Mouse (Mus musculus) hindbrain, postnatal 0 days (tissue): ENCODE results near the gene Ankrd44. TPM values are rescaled to one million over a fixed set of nuclear protein-coding genes. Genes with fewer than 3 reads are reported as not detected.

ENCODE experiments used
- ATAC-seq: fragments of 200-750 bp; cut with Nextera tagmentation; 2 replicates; pipeline ENCODE4 v1.8.0; 2017; ENCODE audit warnings: mild to moderate bottlenecking, moderate TSS enrichment, moderate library complexity
- DNase-seq: peaks from one replicate; pipeline ENCODE4 v3.0.0-alpha.2; 2015; ENCODE audit warnings: low spot score
- H3K27ac ChIP-seq: fragments of 300-500 bp; sonication (generic); 2 replicates; pipeline ENCODE4 v1.5.1; 2014; ENCODE audit warnings: mild to moderate bottlenecking
- H3K27me3 ChIP-seq: fragments of 300-500 bp; sonication (generic); 2 replicates; pipeline ENCODE4 v1.6.1; 2014; ENCODE audit warnings: low read length, mixed read lengths; ENCODE audit not compliant: insufficient read depth
- H3K36me3 ChIP-seq: fragments of 300-500 bp; sonication (generic); 2 replicates; pipeline ENCODE4 v1.6.1; 2014; ENCODE audit warnings: low read length, mixed read lengths; ENCODE audit not compliant: insufficient read depth
- H3K4me1 ChIP-seq: fragments of 300-500 bp; sonication (generic); 2 replicates; pipeline ENCODE4 v1.6.1; 2014; ENCODE audit warnings: antibody characterized with exemption, low read length, mixed read lengths; ENCODE audit not compliant: insufficient read depth
- H3K4me2 ChIP-seq: fragments of 300-500 bp; sonication (generic); 2 replicates; pipeline ENCODE4 v1.6.1; 2014; ENCODE audit warnings: low read depth, mild to moderate bottlenecking, low read length, moderate library complexity, mixed read lengths
- H3K4me3 ChIP-seq: fragments of 300-500 bp; sonication (generic); 2 replicates; pipeline ENCODE4 v1.5.1; 2014; ENCODE audit warnings: low read length
- H3K9ac ChIP-seq: fragments of 300-500 bp; sonication (generic); replicated peaks from 2 replicates; pipeline ENCODE4 v1.6.1; 2014; ENCODE audit warnings: mild to moderate bottlenecking, low read length, moderate library complexity, mixed read lengths
- H3K9me3 ChIP-seq: fragments of 300-500 bp; sonication (generic); 2 replicates; pipeline ENCODE4 v1.6.1; 2016; ENCODE audit warnings: low read length, mixed read lengths
- CTCF ChIP-seq: IDR thresholded peaks from 2 replicates; pipeline ENCODE4 v1.5.1; 2016; ENCODE audit warnings: antibody characterized with exemption, control low read depth, low read depth
- WGBS: fragments of 180-500 bp; shearing (Covaris S2); extraction: QIAGEN DNeasy Blood & Tissue Kit; methylation state at CpG from one replicate; pipeline ENCODE4 v1.1.7; 2014; 5-methylcytosine and 5-hydroxymethylcytosine counted together
- polyA plus RNA-seq: library from polyadenylated mRNA; unstranded; fragments of >200 nt; fragmentation: Nextera tagmentation; extraction: Ambion mirVana; gene quantifications from 2 replicates; pipeline ENCODE4 v1.2.1, GENCODE M21; 2015
- total RNA-seq: library from RNA; depleted of rRNA; stranded (reverse); fragments of >200 nt; gene quantifications from 2 replicates; pipeline ENCODE4 v1.2.3, GENCODE M21; 2014

The Ankrd44 gene
- total and polyA plus RNA-seq, 2 experiments from 2014 or later: 13.7 to 82.9 TPM

- WGBS: 97% methylated on average over 13 of the region's 13 CpGs
- no peaks in the 10 kb centered on the region for H3K9me3 ChIP-seq
- DNase-seq (no peak), ATAC-seq (no peak)
- H3K4me3 ChIP-seq: no peak overlapping the region
- H3K9ac ChIP-seq: no peak overlapping the region
- H3K27ac ChIP-seq: no peak overlapping the region
- H3K4me1 ChIP-seq: no peaks in the 10 kb centered on the region; the same call in 1 of the 2 replicates
- no peak overlapping the region for H3K4me2 ChIP-seq
- H3K27me3 ChIP-seq: no peaks in the 10 kb centered on the region
- no peaks in the 10 kb centered on the region for H3K36me3 ChIP-seq
- TF ChIP-seq CTCF: no peak
Measured at GRCm38 (mm10) chr1:54809098-54809490, 117.1 kb downstream of the Ankrd44 start.

GRCm38 (mm10) chr1:54808401-54809097 lies 117.6 kb downstream of the Ankrd44 start:
- Histone ChIP-seq H3K4me2 (no peak overlapping the region), H3K27ac (no peak overlapping the region), H3K27me3 (no peaks in the 10 kb centered on the region), H3K4me1 (no peaks in the 10 kb centered on the region; the same call in 1 of the 2 replicates), H3K9me3 (no peaks in the 10 kb centered on the region), H3K4me3 (no peak overlapping the region), H3K36me3 (no peaks in the 10 kb centered on the region), H3K9ac (no peak overlapping the region)
- TF ChIP-seq CTCF: no peak
- WGBS: 76% methylated on average over 4 of the region's 4 CpGs
- DNase-seq (no peak), ATAC-seq (no peak)

- TF ChIP-seq CTCF: no peak
- WGBS: 93% methylated on average over 3 of the region's 3 CpGs
Measured at GRCm38 (mm10) chr1:54807832-54808231, 118.4 kb downstream of the Ankrd44 start.

GRCm38 (mm10) chr1:54806116-54806850 lies 119.9 kb downstream of the Ankrd44 start:
- Histone ChIP-seq H3K9ac (no peak overlapping the region), H3K27me3 (no peaks in the 10 kb centered on the region), H3K4me1 (no peaks in the 10 kb centered on the region), H3K36me3 (no peaks in the 10 kb centered on the region), H3K4me2 (no peak overlapping the region), H3K27ac (no peak overlapping the region), H3K9me3 (no peaks in the 10 kb centered on the region), H3K4me3 (no peak overlapping the region)
- 85% methylated on average over 2 of the region's 2 CpGs for WGBS
- TF ChIP-seq CTCF: no peak
- ATAC-seq (no peak), DNase-seq (no peak)

More at GRCm38 (mm10) chr1:54807832-54808231, 118.4 kb downstream of the Ankrd44 start:
- H3K4me2 ChIP-seq: no peak overlapping the region
- DNase-seq (no peak), ATAC-seq (no peak)
- H3K36me3 ChIP-seq: no peaks in the 10 kb centered on the region
- H3K4me1 ChIP-seq: no peaks in the 10 kb centered on the region
- H3K27me3 ChIP-seq: no peaks in the 10 kb centered on the region
- H3K4me3 ChIP-seq: no peak overlapping the region
- no peak overlapping the region for H3K27ac ChIP-seq
- H3K9me3 ChIP-seq: no peaks in the 10 kb centered on the region
- H3K9ac ChIP-seq: no peak overlapping the region

- Histone ChIP-seq H3K4me3 (no peak overlapping the region), H3K27ac (no peak overlapping the region), H3K9ac (no peak overlapping the region), H3K27me3 (no peaks in the 10 kb centered on the region), H3K9me3 (no peaks in the 10 kb centered on the region), H3K36me3 (no peaks in the 10 kb centered on the region), H3K4me1 (no peaks in the 10 kb centered on the region), H3K4me2 (no peak overlapping the region)
- DNase-seq (no peak), ATAC-seq (no peak)
- WGBS: 90% methylated on average over 9 of the region's 9 CpGs
- no peak for TF ChIP-seq CTCF
Measured at GRCm38 (mm10) chr1:54804406-54804805, 121.8 kb downstream of the Ankrd44 start.

- no peak for ATAC-seq
- Histone ChIP-seq H3K4me1 (no peaks in the 10 kb centered on the region), H3K9ac (no peak overlapping the region), H3K4me3 (no peak overlapping the region), H3K9me3 (no peaks in the 10 kb centered on the region), H3K36me3 (no peaks in the 10 kb centered on the region), H3K4me2 (no peak overlapping the region), H3K27me3 (no peaks in the 10 kb centered on the region), H3K27ac (no peak overlapping the region; the same call in 1 of the 2 replicates)
- WGBS: 72% methylated on average over 11 of the region's 11 CpGs
- DNase-seq: no peak
- TF ChIP-seq CTCF: no peak
Measured at GRCm38 (mm10) chr1:54802703-54803102, 123.5 kb downstream of the Ankrd44 start.

GRCm38 (mm10) chr1:54801256-54801655 lies 124.9 kb downstream of the Ankrd44 start:
- TF ChIP-seq CTCF: no peak
- no peak for DNase-seq

More at GRCm38 (mm10) chr1:54801256-54801655, 124.9 kb downstream of the Ankrd44 start:
- no peak overlapping the region for H3K27ac ChIP-seq
- no peak overlapping the region for H3K4me3 ChIP-seq
- ATAC-seq: no peak
- no peaks in the 10 kb centered on the region for H3K4me1 ChIP-seq
- H3K9me3 ChIP-seq: no peaks in the 10 kb centered on the region
- no peaks in the 10 kb centered on the region for H3K27me3 ChIP-seq
- no peak overlapping the region for H3K9ac ChIP-seq
- 50% methylated on average over 2 of the region's 3 CpGs for WGBS
- H3K4me2 ChIP-seq: no peak overlapping the region
- H3K36me3 ChIP-seq: no peaks in the 10 kb centered on the region
